Mouse (Mus musculus): ENCODE results near the gene Agpat2. TPM values are rescaled to one million over a fixed set of nuclear protein-coding genes. Genes with fewer than 3 reads are reported as not detected.
A peak's percentile ranks its signal among the peaks of the same experiment; 100 is the strongest.

The Agpat2 gene
- polyA plus RNA-seq (2015; fragmentation: Nextera tagmentation; extraction: Ambion mirVana), result 19.3 and 24.1 TPM in 2 replicates

GRCm38 (mm10) chr2:26603720-26604671 is at the start of gene Agpat2:
Gene Agpat2, minus strand, starts transcription at chr2:26604417.

DNA sequence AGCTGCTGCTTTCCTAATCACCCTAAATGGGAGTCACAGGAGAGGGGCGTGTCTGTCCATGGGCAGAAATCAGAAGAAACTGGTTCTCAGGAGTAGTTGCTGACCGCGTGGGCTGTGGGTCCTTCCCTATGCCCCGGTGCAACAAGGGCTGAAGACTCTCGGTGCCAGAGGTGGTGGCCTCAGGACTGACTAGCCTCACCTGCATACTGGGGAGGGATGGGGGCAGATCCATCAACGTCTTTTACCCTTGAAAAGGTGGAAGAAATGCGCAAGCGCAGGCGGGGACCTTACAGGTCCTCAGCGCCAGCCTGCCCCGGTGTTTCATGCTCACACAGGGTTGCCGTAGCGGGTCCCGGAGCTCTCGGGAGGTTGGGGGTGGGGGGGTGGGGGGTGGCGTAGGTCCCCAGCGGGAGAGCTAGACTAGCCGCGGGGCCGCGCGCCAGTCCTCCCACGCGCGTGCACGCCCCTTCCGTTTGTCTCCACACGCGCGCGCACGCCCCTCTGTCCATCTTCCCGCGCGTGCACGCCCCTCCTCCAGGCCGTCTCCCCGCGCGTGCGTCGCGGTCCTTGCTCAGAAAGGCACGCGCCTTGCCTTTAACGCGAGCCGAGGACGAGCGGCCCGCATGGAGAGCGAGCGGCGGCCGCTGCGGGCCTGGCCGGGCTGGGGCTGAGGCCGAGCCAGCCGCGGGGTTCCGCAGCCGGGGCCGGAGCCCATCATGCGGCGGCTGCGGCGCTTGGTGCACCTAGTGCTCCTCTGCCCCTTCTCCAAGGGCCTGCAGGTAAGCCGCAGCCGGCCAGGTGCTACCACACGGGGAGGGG is 23.9 kb upstream of the Agpat2 start, which contains the start of gene Fam69b:
Gene Fam69b (plus strand): TSS at position 537 of the 819 bp plus-strand sequence.

DNA sequence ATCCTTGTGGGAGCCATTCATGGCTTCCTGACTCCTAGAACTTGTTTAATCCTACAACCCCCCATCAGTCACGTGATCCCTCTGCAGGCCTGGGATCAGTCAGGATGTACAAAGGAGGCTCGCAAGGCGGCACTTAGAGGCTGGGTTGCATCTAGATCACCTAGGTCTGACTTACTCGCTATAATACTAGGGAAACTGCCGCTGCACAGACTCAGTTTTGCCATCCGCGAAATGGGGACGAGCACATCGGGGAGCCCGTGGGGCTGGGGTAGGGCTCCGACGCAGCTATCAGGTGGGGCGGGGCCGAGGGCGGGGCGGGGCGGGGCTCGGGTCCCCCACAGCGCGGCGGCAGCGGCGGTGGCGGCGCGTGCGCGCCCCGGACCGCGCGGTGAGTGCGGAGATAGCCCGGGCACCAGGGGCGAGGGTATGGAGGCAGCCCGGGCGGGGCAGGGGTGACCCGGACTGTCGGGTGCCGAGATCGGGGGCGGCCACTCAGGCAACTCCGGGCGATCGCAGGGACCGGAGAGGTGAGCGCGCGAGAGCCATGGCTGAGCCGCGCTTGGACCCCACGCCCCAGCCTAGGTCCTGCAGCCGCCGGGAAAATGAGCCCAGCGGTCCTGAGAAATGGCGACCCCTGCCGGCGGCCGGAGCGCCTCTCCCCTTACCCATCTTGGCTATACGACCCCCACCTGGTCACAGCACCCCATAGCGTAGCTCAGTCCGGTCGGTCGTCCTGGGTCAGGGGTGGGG is 17.7 kb downstream of the Agpat2 start, which contains the start of gene Gm20532:
Gene Gm20532 (plus strand): TSS at position 346 of the 750 bp plus-strand sequence.

DNA sequence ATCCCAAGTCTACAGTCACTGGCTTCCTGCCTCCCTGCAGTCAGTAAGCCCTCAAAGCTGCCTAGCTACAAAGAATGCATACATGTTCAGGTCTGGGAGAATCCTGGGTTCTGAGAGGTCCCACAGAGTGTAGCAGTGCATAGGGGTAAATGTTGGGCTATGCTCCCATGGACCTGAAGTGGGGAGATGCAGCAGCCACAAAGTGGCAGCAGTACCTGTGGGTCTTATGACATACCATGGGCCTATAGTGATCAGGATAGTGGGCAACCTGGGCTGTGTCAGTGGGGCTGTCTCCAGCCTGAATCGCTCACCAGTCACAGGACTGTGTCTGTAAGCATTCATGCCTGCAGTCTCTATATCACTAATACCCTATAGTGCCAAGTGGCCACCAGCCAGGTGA is 24.5 kb downstream of the Agpat2 start, which contains the start of gene Egfl7:
Gene Egfl7 (plus strand): TSS at position 301 of the 400 bp plus-strand sequence.

MicroRNA genes within 50 kb of the gene (microRNA counts, 519-probe panel; counts per million panel counts)
- microRNA mmu-miR-126-3p, result 10,590 counts per million, percentile 99 among the panel's probes with 10 or more counts
- 7,340 counts per million, percentile 70 among the panel's probes with 10 or more counts for microRNA mmu-miR-126-5p

Other genes starting within 250 kb of the Agpat2 start
- gene Card9, start 243.5 kb downstream of the Agpat2 start, polyA plus RNA-seq (2015; fragmentation: Nextera tagmentation; extraction: Ambion mirVana), result 4.3 and 6.3 TPM in 2 replicates
- gene Snapc4, start 223.8 kb downstream of the Agpat2 start, polyA plus RNA-seq (2015; fragmentation: Nextera tagmentation; extraction: Ambion mirVana), result 11.6 and 12.7 TPM in 2 replicates
- gene Entr1, start 215.1 kb downstream of the Agpat2 start, polyA plus RNA-seq (2015; fragmentation: Nextera tagmentation; extraction: Ambion mirVana), result 46.8 and 53.6 TPM in 2 replicates
- gene Pmpca, start 215.1 kb downstream of the Agpat2 start, polyA plus RNA-seq (2015; fragmentation: Nextera tagmentation; extraction: Ambion mirVana), result 52.7 and 58.0 TPM in 2 replicates
- gene Inpp5e, start 195.2 kb downstream of the Agpat2 start, polyA plus RNA-seq (2015; fragmentation: Nextera tagmentation; extraction: Ambion mirVana), result 7.2 and 7.6 TPM in 2 replicates
- gene Sec16a, start 159.2 kb downstream of the Agpat2 start, polyA plus RNA-seq (2015; fragmentation: Nextera tagmentation; extraction: Ambion mirVana), result 5.8 and 7.5 TPM in 2 replicates
- 5.6 and 8.1 TPM in 2 replicates for gene Notch1, start 87.8 kb downstream of the Agpat2 start, polyA plus RNA-seq (2015; fragmentation: Nextera tagmentation; extraction: Ambion mirVana)
- 115 and 142 TPM in 2 replicates for gene Egfl7, start 24.4 kb downstream of the Agpat2 start, polyA plus RNA-seq (2015; fragmentation: Nextera tagmentation; extraction: Ambion mirVana)
- gene Gm20532, start 17.8 kb downstream of the Agpat2 start, polyA plus RNA-seq (2015; fragmentation: Nextera tagmentation; extraction: Ambion mirVana), result not detected in 2 replicates
- gene Fam69b, start 24.0 kb upstream of the Agpat2 start, polyA plus RNA-seq (2015; fragmentation: Nextera tagmentation; extraction: Ambion mirVana), result 3.2 and 4.7 TPM in 2 replicates
- 0.40 TPM in 1 of 2 replicates, not detected in the other for gene Lcn4, start 66.9 kb upstream of the Agpat2 start, polyA plus RNA-seq (2015; fragmentation: Nextera tagmentation; extraction: Ambion mirVana)

Data from spleen, postnatal 0 days (tissue).